Mouse (Mus musculus) neural tube, embryonic 15.5 days (tissue): ENCODE results near the gene Ptpdc1. TPM values are rescaled to one million over a fixed set of nuclear protein-coding genes. Genes with fewer than 3 reads are reported as not detected.
A peak's percentile ranks its signal among the peaks of the same experiment; 100 is the strongest.

Experiments
- ATAC-seq: fragments of 200-750 bp; cut with Nextera tagmentation; 2 replicates; pipeline ENCODE4 v1.8.0; 2017; ENCODE audit warnings: mild to moderate bottlenecking, moderate TSS enrichment, moderate library complexity; ENCODE audit not compliant: low FRiP score
- H3K27ac ChIP-seq: fragments of 300-500 bp; sonication (generic); replicated peaks from 2 replicates; pipeline ENCODE4 v1.5.1; 2015; ENCODE audit warnings: mild to moderate bottlenecking, inconsistent platforms
- H3K27me3 ChIP-seq: fragments of 300-500 bp; sonication (generic); replicated peaks from 2 replicates; pipeline ENCODE4 v1.6.1; 2015; ENCODE audit warnings: inconsistent platforms
- H3K36me3 ChIP-seq: fragments of 300-500 bp; sonication (generic); 2 replicates; pipeline ENCODE4 v1.6.1; 2015; ENCODE audit warnings: inconsistent platforms
- H3K4me1 ChIP-seq: fragments of 300-500 bp; sonication (generic); 2 replicates; pipeline ENCODE4 v1.6.1; 2015; ENCODE audit warnings: inconsistent platforms
- H3K4me2 ChIP-seq: fragments of 300-500 bp; sonication (generic); 2 replicates; pipeline ENCODE4 v1.6.1; 2015; ENCODE audit warnings: inconsistent platforms, mild to moderate bottlenecking, moderate library complexity
- H3K4me3 ChIP-seq: fragments of 300-500 bp; sonication (generic); replicated peaks from 2 replicates; pipeline ENCODE4 v1.5.1; 2015; ENCODE audit warnings: mild to moderate bottlenecking, inconsistent platforms
- H3K9ac ChIP-seq: fragments of 300-500 bp; sonication (generic); replicated peaks from 2 replicates; pipeline ENCODE4 v1.6.1; 2015; ENCODE audit warnings: mild to moderate bottlenecking, inconsistent platforms
- H3K9me3 ChIP-seq: fragments of 300-500 bp; sonication (generic); replicated peaks from 2 replicates; pipeline ENCODE4 v1.6.1; 2016; ENCODE audit warnings: inconsistent platforms
- WGBS: fragments of 180-500 bp; shearing (Covaris S2); methylation state at CpG from one replicate; pipeline ENCODE4 v1.1.7; 2015; ENCODE audit warnings: mixed read lengths; 5-methylcytosine and 5-hydroxymethylcytosine counted together
- polyA plus RNA-seq: library from polyadenylated mRNA; unstranded; fragments of >200 nt; fragmentation: Nextera tagmentation; extraction: Ambion mirVana; gene quantifications from 2 replicates; pipeline ENCODE4 v1.2.1, GENCODE M21; 2015

The Ptpdc1 gene
- polyA plus RNA-seq, 1 experiment from 2014 or later, result 17.5 TPM

GRCm38 (mm10) chr13:48603296-48603695 lies 22.2 kb downstream of the Ptpdc1 start:
- Histone ChIP-seq H3K27ac (no peak overlapping the region), H3K9ac (no peak overlapping the region), H3K9me3 (no peaks in the 10 kb centered on the region), H3K4me2 (no peak overlapping the region), H3K4me1 (no peaks in the 10 kb centered on the region), H3K27me3 (no peaks in the 10 kb centered on the region), H3K36me3 (peaks cover 17% of the 10 kb centered on the region), H3K4me3 (no peak overlapping the region)
- no peak for ATAC-seq
- WGBS, result 79% methylated on average over 3 of the region's 3 CpGs

- 27% methylated on average over 7 of the region's 7 CpGs for WGBS
- Histone ChIP-seq H3K4me3 (no peak overlapping the region), H3K4me2 (no peak overlapping the region), H3K9me3 (no peaks in the 10 kb centered on the region), H3K9ac (no peak overlapping the region), H3K36me3 (peaks cover 22% of the 10 kb centered on the region), H3K27ac (peak overlapping the region; percentile 77), H3K27me3 (no peaks in the 10 kb centered on the region), H3K4me1 (peaks cover 26% of the 10 kb centered on the region)
- ATAC-seq, result peak; percentile 70
These were observed 30.9 kb downstream of the Ptpdc1 start for GRCm38 (mm10) chr13:48594605-48595004.

- Histone ChIP-seq H3K27me3 (no peaks in the 10 kb centered on the region), H3K36me3 (peaks cover 26% of the 10 kb centered on the region), H3K4me3 (no peak overlapping the region), H3K9ac (no peak overlapping the region), H3K4me1 (peaks cover 26% of the 10 kb centered on the region), H3K4me2 (no peak overlapping the region), H3K27ac (peak overlapping the region; percentile 77), H3K9me3 (no peaks in the 10 kb centered on the region)
- ATAC-seq, result no peak
- 28% methylated on average over 10 of the region's 10 CpGs for WGBS
These were observed 31.4 kb downstream of the Ptpdc1 start for GRCm38 (mm10) chr13:48594031-48594430.

GRCm38 (mm10) chr13:48593181-48593580 lies 32.3 kb downstream of the Ptpdc1 start:
- peak overlapping the region; percentile 44 for H3K4me2 ChIP-seq
- H3K9ac ChIP-seq, result peak overlapping the region; percentile 43
- H3K4me3 ChIP-seq, result 0 out of 2 replicates have a peak overlapping the region, but pooled peaks have one; percentile 4
- H3K9me3 ChIP-seq, result no peaks in the 10 kb centered on the region
- H3K36me3 ChIP-seq, result peaks cover 31% of the 10 kb centered on the region
- H3K27me3 ChIP-seq, result no peaks in the 10 kb centered on the region
- 26% methylated on average over 15 of the region's 15 CpGs for WGBS
- peaks cover 26% of the 10 kb centered on the region for H3K4me1 ChIP-seq
- ATAC-seq, result peak; percentile 83
- H3K27ac ChIP-seq, result peak overlapping the region; percentile 67

GRCm38 (mm10) chr13:48590743-48591142 lies 34.7 kb downstream of the Ptpdc1 start:
- Histone ChIP-seq H3K4me2 (no peak overlapping the region), H3K9me3 (no peaks in the 10 kb centered on the region), H3K9ac (no peak overlapping the region), H3K4me3 (no peak overlapping the region), H3K27me3 (no peaks in the 10 kb centered on the region), H3K4me1 (peaks cover 25% of the 10 kb centered on the region), H3K27ac (no peak overlapping the region), H3K36me3 (peaks cover 45% of the 10 kb centered on the region)
- no peak for ATAC-seq

- no peak for ATAC-seq
- no peaks in the 10 kb centered on the region for H3K27me3 ChIP-seq
- H3K27ac ChIP-seq, result no peak overlapping the region
- WGBS, result 88% methylated on average over 11 of the region's 11 CpGs
- H3K9me3 ChIP-seq, result no peaks in the 10 kb centered on the region
- H3K9ac ChIP-seq, result no peak overlapping the region
- H3K4me2 ChIP-seq, result no peak overlapping the region
- no peak overlapping the region for H3K4me3 ChIP-seq
- H3K36me3 ChIP-seq, result peaks cover 73% of the 10 kb centered on the region
- no peaks in the 10 kb centered on the region for H3K4me1 ChIP-seq
These were observed 38.1 kb downstream of the Ptpdc1 start for GRCm38 (mm10) chr13:48587354-48587753.

GRCm38 (mm10) chr13:48586496-48586895 lies 39.0 kb downstream of the Ptpdc1 start:
- Histone ChIP-seq H3K4me2 (no peak overlapping the region), H3K4me1 (no peaks in the 10 kb centered on the region), H3K9ac (no peak overlapping the region), H3K4me3 (no peak overlapping the region), H3K27me3 (no peaks in the 10 kb centered on the region), H3K36me3 (peaks cover 71% of the 10 kb centered on the region), H3K9me3 (no peaks in the 10 kb centered on the region), H3K27ac (no peak overlapping the region)
- no peak for ATAC-seq
- 94% methylated on average over 9 of the region's 9 CpGs for WGBS

- H3K27me3 ChIP-seq, result no peaks in the 10 kb centered on the region
- no peaks in the 10 kb centered on the region for H3K4me1 ChIP-seq
- H3K36me3 ChIP-seq, result peaks cover 76% of the 10 kb centered on the region
- no peaks in the 10 kb centered on the region for H3K9me3 ChIP-seq
- WGBS, result 87% methylated on average over 7 of the region's 7 CpGs
- H3K4me2 ChIP-seq, result no peak overlapping the region
- no peak overlapping the region for H3K9ac ChIP-seq
- no peak overlapping the region for H3K27ac ChIP-seq
- no peak overlapping the region for H3K4me3 ChIP-seq
- ATAC-seq, result no peak
These were observed 39.7 kb downstream of the Ptpdc1 start for GRCm38 (mm10) chr13:48585786-48586185.

- no peak for ATAC-seq
- H3K27ac ChIP-seq, result no peak overlapping the region
- H3K9me3 ChIP-seq, result no peaks in the 10 kb centered on the region
- H3K27me3 ChIP-seq, result no peaks in the 10 kb centered on the region
- H3K4me3 ChIP-seq, result no peak overlapping the region
- no peaks in the 10 kb centered on the region for H3K4me1 ChIP-seq
- H3K36me3 ChIP-seq, result peaks cover 66% of the 10 kb centered on the region
- no peak overlapping the region for H3K4me2 ChIP-seq
- WGBS, result 72% methylated on average over 10 of the region's 10 CpGs
- no peak overlapping the region for H3K9ac ChIP-seq
These were observed 42.6 kb downstream of the Ptpdc1 start for GRCm38 (mm10) chr13:48582688-48583379.

- no peak for ATAC-seq
- no peak overlapping the region for H3K9ac ChIP-seq
- no peaks in the 10 kb centered on the region for H3K27me3 ChIP-seq
- peaks cover 12% of the 10 kb centered on the region for H3K4me1 ChIP-seq
- 72% methylated on average over 4 of the region's 4 CpGs for WGBS
- no peak overlapping the region for H3K27ac ChIP-seq
- no peaks in the 10 kb centered on the region for H3K9me3 ChIP-seq
- H3K36me3 ChIP-seq, result peaks cover 32% of the 10 kb centered on the region
- no peak overlapping the region for H3K4me3 ChIP-seq
- H3K4me2 ChIP-seq, result no peak overlapping the region
These were observed 46.8 kb downstream of the Ptpdc1 start for GRCm38 (mm10) chr13:48578616-48579015.

GRCm38 (mm10) chr13:48577836-48578235 lies 47.6 kb downstream of the Ptpdc1 start:
- 74% methylated on average over 11 of the region's 11 CpGs for WGBS
- H3K4me3 ChIP-seq, result no peak overlapping the region
- H3K4me1 ChIP-seq, result peaks cover 12% of the 10 kb centered on the region
- ATAC-seq, result no peak
- no peak overlapping the region; the same call in 1 of the 2 replicates for H3K27ac ChIP-seq
- H3K9me3 ChIP-seq, result no peaks in the 10 kb centered on the region
- H3K27me3 ChIP-seq, result no peaks in the 10 kb centered on the region
- peaks cover 26% of the 10 kb centered on the region for H3K36me3 ChIP-seq
- H3K9ac ChIP-seq, result no peak overlapping the region
- H3K4me2 ChIP-seq, result no peak overlapping the region

- Histone ChIP-seq H3K9me3 (no peaks in the 10 kb centered on the region), H3K36me3 (peaks cover 20% of the 10 kb centered on the region; the same call in 1 of the 2 replicates), H3K4me2 (no peak overlapping the region), H3K4me3 (no peak overlapping the region), H3K4me1 (peaks cover 12% of the 10 kb centered on the region), H3K9ac (no peak overlapping the region), H3K27ac (no peak overlapping the region), H3K27me3 (no peaks in the 10 kb centered on the region)
- ATAC-seq, result peak; percentile 28; the same call in 1 of the 2 replicates
- 58% methylated on average over 6 of the region's 6 CpGs for WGBS
These were observed 48.5 kb downstream of the Ptpdc1 start for GRCm38 (mm10) chr13:48577007-48577406.
